Mouse (Mus musculus): Measurements from ENCODE around the gene Dll3. TPM values are rescaled to one million over a fixed set of nuclear protein-coding genes. Genes with fewer than 3 reads are reported as not detected.

The Dll3 gene
- polyA plus RNA-seq, 1 experiment from 2014 or later = 82.2 TPM

DNA sequence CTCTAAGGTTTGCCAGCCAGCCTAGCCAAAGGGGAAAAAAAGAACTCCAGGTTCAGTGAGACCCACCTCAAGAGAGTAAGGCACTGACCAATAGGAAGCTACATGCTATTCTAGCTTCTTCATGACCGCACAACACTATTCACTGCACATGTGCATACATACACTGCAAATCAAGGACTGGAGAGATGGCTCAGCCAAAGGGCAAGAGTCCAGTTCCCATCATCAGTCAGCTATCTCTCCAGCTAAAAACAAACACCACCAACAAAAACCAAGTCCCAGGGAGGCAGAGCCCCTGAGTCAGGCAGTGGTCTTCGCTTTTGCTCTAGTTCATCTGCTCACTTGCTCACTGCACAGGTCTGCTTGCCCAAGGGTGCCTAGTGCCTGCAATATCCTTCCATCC, 26.2 kb upstream of the Dll3 start:
- H3K36me3 ChIP-seq = peaks cover 77% of the 10 kb centered on the region
- no peaks in the 10 kb centered on the region for H3K4me1 ChIP-seq
- 98% methylated on average over 2 of the region's 2 CpGs for WGBS
- ATAC-seq (ENCODE audit: low FRiP score, low read depth) = no peak
- no peaks in the 10 kb centered on the region for H3K27me3 ChIP-seq (replicated peaks)
- no peaks in the 10 kb centered on the region for H3K9me3 ChIP-seq
- H3K9ac ChIP-seq = no peak overlapping the region
- H3K27ac ChIP-seq = no peak overlapping the region
- H3K4me2 ChIP-seq (replicated peaks) = no peak overlapping the region
- H3K4me3 ChIP-seq = no peak overlapping the region

DNA sequence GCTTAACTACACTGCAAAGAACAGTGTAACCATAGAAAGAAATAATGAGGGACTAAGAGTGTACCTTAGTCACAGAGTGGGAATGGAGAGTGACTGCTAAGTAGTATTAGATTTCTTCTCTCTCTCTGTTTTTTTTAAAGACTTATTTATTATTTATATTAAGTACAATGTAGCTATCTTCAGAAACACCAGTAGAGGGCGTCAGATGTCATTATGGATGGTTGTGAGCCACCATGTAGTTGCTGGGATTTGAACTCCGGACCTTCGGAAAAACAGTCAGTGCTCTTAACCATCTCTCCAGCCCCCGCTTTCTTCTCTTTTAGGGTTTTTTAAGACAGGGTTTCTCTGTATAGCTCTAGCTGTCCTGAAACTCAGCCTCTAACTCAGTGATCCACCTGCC, 24.4 kb upstream of the Dll3 start:
- peaks cover 95% of the 10 kb centered on the region for H3K36me3 ChIP-seq
- ATAC-seq (ENCODE audit: low FRiP score, low read depth) = no peak
- H3K4me3 ChIP-seq = no peak overlapping the region
- H3K4me2 ChIP-seq (replicated peaks) = no peak overlapping the region
- H3K9ac ChIP-seq = no peak overlapping the region
- no peaks in the 10 kb centered on the region for H3K4me1 ChIP-seq
- no peak overlapping the region for H3K27ac ChIP-seq
- no peaks in the 10 kb centered on the region for H3K9me3 ChIP-seq
- 84% methylated on average over 4 of the region's 4 CpGs for WGBS
- H3K27me3 ChIP-seq (replicated peaks) = no peaks in the 10 kb centered on the region

DNA sequence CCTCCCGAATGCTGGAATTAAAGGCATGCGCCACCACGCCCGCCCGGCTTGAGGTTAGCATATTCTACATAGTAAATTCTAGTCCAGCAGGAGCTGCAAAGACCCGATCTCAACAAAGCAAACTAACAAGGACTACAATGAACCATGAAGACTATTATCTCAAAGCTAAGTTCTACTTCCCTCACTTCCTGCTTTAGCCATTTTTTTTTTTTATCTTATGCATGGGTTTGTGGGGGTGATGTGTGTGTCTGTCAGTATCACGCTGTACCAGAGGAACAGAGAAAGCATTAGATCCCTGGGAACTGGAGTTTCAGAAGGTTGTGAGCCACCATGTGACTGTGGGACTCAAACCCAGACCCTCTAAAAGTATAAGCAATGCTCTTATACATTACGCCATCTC, 23.3 kb upstream of the Dll3 start:
- 94% methylated on average over 8 of the region's 8 CpGs for WGBS
- peaks cover 95% of the 10 kb centered on the region for H3K36me3 ChIP-seq
- H3K4me2 ChIP-seq (replicated peaks) = no peak overlapping the region

DNA sequence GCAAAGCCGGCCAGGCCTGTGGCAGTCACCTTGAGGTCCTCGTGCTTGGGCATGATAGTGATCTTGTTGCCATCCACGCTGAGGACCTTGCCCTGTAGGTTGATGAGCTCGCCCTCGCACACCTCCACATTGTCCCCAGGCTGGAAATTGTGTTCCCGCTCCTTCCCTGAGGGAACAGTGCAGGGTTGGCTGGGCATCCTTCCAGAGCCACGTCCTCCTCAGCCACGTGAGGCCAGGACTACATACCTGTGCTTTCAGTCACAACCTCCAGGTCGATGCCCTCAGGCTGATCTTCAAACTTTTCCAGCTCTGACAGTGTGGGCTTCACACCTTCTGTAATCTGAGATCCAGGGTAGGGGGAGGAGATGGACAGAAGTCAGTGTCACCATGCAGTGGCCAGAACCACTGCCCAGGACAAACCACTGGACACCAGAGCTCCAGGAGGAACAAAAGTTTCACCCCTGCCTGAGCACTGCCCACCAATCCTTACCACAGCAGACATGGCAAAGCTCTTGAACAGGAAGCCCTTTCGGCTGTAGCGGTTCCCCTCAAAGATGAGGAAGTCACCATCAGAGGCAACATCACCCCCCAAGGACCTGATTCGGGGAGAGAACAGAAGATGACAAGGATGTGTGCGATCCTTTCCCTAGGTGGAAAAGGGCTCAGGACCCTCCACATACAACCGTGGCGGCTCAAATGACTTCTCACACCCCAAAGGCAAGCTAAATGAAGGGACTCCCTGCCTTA, 20.1 kb upstream of the Dll3 start:
- no peak overlapping the region for H3K9ac ChIP-seq
- peaks cover 96% of the 10 kb centered on the region for H3K36me3 ChIP-seq
- no peaks in the 10 kb centered on the region for H3K4me1 ChIP-seq
- no peaks in the 10 kb centered on the region for H3K9me3 ChIP-seq
- H3K27me3 ChIP-seq (replicated peaks) = no peaks in the 10 kb centered on the region
- ATAC-seq (ENCODE audit: low FRiP score, low read depth) = no peak
- H3K4me3 ChIP-seq = no peak overlapping the region
- no peak overlapping the region for H3K4me2 ChIP-seq (replicated peaks)
- 94% methylated on average over 15 of the region's 15 CpGs for WGBS
- no peak overlapping the region for H3K27ac ChIP-seq

More for the DNA sequence above, 23.3 kb upstream of the Dll3 start:
- no peaks in the 10 kb centered on the region for H3K4me1 ChIP-seq
- H3K27ac ChIP-seq = no peak overlapping the region
- H3K27me3 ChIP-seq (replicated peaks) = no peaks in the 10 kb centered on the region
- no peaks in the 10 kb centered on the region for H3K9me3 ChIP-seq
- no peak overlapping the region for H3K9ac ChIP-seq
- no peak for ATAC-seq (ENCODE audit: low FRiP score, low read depth)
- H3K4me3 ChIP-seq = no peak overlapping the region

DNA sequence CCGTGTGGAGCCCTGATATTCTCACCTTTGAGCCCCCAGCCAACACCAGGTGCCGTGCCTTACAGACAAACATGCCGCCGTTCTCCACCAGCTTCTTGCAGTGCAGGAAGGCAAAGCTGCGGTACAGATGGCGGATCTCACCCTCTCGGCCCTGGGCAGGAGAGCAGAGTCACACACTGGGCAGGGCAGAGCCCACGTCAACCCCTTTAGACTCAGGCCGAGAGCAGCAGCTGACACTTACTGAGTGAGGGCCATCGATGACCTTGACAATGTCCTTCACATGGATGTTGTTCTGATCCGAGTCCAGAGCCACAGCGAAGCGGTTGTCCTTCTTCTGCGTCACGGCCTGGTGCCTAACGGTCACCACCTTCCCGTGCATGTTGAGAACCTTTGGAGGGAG, 16.7 kb upstream of the Dll3 start:
- H3K4me3 ChIP-seq = no peak overlapping the region
- H3K4me2 ChIP-seq (replicated peaks) = no peak overlapping the region
- H3K27ac ChIP-seq = no peak overlapping the region
- no peaks in the 10 kb centered on the region for H3K9me3 ChIP-seq
- no peaks in the 10 kb centered on the region for H3K27me3 ChIP-seq (replicated peaks)
- no peaks in the 10 kb centered on the region for H3K4me1 ChIP-seq
- peaks cover 98% of the 10 kb centered on the region for H3K36me3 ChIP-seq
- 94% methylated on average over 17 of the region's 17 CpGs for WGBS
- ATAC-seq (ENCODE audit: low FRiP score, low read depth) = no peak
- H3K9ac ChIP-seq = no peak overlapping the region

DNA sequence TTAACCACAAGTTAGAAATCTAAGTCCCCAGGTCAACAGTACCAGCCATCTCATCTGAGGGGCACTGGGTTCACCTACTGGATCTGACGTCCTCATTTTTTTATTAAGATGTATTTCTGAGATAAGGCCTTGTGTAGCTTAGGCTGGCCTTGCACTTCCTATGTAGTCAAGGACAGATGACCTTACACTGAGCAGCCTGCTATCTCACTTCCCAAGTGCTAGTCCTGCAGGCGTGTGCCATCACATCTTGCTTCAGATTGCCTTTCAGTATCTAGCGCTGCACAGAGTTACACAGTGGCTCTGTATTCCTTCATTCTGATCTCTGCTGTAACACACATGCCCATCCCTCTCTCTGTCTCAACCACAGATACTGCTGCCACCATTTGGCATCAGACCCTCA, 16.0 kb upstream of the Dll3 start:
- no peaks in the 10 kb centered on the region for H3K9me3 ChIP-seq
- no peak overlapping the region for H3K9ac ChIP-seq
- H3K4me2 ChIP-seq (replicated peaks) = no peak overlapping the region
- no peak overlapping the region for H3K4me3 ChIP-seq
- peaks cover 91% of the 10 kb centered on the region for H3K36me3 ChIP-seq
- 91% methylated on average over 3 of the region's 3 CpGs for WGBS
- no peaks in the 10 kb centered on the region for H3K27me3 ChIP-seq (replicated peaks)
- no peaks in the 10 kb centered on the region for H3K4me1 ChIP-seq
- no peak overlapping the region for H3K27ac ChIP-seq
- no peak for ATAC-seq (ENCODE audit: low FRiP score, low read depth)

DNA sequence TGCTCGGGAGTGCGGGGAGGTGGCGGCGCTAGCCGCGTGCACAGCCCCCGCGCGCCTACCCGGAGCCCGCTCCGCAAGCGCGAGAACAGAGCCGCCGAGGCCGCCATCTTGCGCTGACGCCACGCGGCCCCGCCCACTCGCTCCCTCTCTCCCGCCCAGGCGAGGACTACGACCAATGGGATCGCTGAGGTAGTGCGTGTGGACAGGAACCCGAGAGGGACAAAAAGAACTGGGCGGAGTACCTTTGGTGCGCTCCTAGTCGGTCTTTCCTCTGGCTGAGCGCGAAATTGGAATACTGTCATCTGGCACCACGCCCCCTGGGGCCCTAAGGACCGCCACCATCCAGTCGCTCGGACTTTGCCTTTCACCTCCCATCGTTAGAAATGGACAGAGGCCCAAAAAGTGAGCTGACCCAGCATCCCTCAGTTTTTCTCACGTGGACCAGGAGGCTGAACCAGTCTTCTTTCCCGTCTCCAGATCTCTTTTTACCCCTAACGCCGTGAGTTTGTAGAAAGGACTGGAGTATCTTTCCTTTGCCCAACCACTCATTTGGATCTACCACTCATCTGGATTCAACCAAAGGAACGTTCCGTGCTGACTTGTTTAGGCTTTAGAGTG, 10.0 kb upstream of the Dll3 start, which contains the start of gene Timm50:
Gene Timm50, minus strand, starts transcription at position 147 of the 618 bp plus-strand sequence.
- Histone ChIP-seq H3K4me1 (peaks cover 22% of the 10 kb centered on the region), H3K27ac (0 out of 2 replicates have a peak within 1 kb of the TSS, but pooled peaks have one; percentile 5), H3K4me2 (replicated peaks) (peak within 1 kb of the TSS; percentile 95), H3K9ac (peak within 1 kb of the TSS; percentile 82), H3K4me3 (peak within 1 kb of the TSS; percentile 76), H3K9me3 (no peaks in the 10 kb centered on the region), H3K36me3 (peaks cover 65% of the 10 kb centered on the region), H3K27me3 (replicated peaks) (no peaks in the 10 kb centered on the region)
- under 1% methylated on average over 45 of the region's 45 CpGs for WGBS
- ATAC-seq (ENCODE audit: low FRiP score, low read depth) = peak; percentile 94

DNA sequence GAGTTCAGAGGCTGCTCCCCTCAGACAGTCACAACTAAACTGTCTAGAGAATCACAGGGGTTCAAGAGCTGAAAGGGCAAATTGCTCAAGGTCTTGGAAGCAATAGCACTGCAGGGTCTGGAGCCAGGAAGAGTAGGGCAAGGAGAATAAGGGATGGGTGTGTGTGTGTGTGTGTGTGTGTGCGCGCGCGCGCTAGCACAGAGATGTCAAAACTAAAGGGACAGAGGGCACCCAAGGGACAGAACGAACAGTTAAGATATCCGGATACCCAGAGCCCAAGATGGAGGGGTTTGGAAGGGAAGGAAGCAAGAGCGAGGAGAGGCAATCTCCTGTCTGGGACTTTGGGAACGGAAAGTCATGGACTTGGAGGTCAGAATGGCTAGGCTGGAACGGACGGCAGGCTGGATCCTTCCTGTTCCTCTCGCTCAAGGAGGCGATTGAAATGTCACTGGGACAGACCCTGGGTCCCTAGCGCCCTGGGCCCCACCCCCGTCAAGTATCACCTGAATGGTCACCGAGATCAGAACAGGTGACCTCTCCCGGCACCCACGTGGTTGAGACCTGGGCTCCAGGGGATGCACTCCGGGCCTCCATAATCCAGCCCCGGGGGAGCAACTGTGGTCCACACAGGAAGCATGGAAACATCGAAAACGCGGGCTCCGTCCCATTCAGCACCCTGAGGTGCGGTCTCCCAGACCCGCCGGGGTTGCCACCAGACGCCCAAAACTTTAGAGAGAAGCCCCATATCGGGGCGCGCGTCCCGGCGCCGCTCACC, 9.3 kb upstream of the Dll3 start:
- Histone ChIP-seq H3K27me3 (replicated peaks) (no peaks in the 10 kb centered on the region), H3K4me1 (peaks cover 22% of the 10 kb centered on the region), H3K27ac (0 out of 2 replicates have a peak overlapping the region, but pooled peaks have one; percentile 5), H3K9me3 (no peaks in the 10 kb centered on the region), H3K9ac (peak overlapping the region; percentile 82), H3K4me2 (replicated peaks) (peak overlapping the region; percentile 95), H3K36me3 (peaks cover 65% of the 10 kb centered on the region), H3K4me3 (peak overlapping the region; percentile 76)
- WGBS = 6% methylated on average over 35 of the region's 35 CpGs
- peak; percentile 59 for ATAC-seq (ENCODE audit: low FRiP score, low read depth)

DNA sequence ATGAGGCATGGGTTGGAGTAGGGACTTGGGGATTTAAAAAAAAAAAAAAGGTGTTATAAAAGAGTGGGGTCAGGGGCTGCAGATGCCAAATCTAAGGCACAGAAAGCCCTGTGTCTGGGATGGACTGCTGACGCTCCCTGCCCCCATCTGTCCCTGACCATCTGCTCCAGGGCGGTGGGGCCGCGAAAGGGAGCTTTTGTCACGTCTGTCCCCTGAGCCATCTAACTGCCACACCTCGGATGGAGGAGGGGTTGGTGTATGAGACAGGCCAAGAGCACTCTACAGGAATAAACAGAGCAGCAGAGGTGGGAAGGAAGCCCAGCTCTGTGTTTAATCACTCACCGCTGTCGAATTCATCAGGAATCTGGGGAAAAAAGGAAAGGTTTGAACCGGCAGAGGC, 7.7 kb upstream of the Dll3 start:
- Histone ChIP-seq H3K27ac (no peak overlapping the region; the same call in 1 of the 2 replicates), H3K9me3 (no peaks in the 10 kb centered on the region), H3K4me2 (replicated peaks) (peak overlapping the region; percentile 95), H3K4me3 (peak overlapping the region; percentile 7; the same call in 1 of the 2 replicates), H3K36me3 (peaks cover 65% of the 10 kb centered on the region), H3K9ac (peak overlapping the region; percentile 2; the same call in 1 of the 2 replicates), H3K4me1 (peaks cover 22% of the 10 kb centered on the region), H3K27me3 (replicated peaks) (no peaks in the 10 kb centered on the region)
- WGBS = 41% methylated on average over 9 of the region's 9 CpGs
- no peak for ATAC-seq (ENCODE audit: low FRiP score, low read depth)

DNA sequence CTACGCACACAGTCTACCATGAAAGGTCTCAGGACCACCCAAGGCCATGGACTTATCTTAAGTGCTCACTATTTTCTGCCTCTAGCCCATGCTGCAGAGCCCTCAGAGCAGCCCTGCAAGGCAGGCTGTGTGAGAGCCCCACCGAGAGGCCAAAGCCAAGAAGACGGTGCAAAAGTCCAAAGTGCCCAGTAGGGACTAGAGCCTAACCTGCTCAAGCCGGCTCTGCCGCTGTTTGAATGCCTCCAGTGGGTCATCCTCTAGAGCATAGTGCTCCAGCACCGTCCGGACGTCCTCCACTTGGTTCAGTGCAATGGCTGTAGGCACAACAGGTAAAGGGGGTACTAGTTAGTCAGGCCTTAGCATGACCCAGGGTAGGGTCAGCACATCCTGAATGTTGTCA, 4.2 kb upstream of the Dll3 start:
- Histone ChIP-seq H3K9ac (no peak overlapping the region), H3K4me3 (no peak overlapping the region), H3K4me1 (peaks cover 35% of the 10 kb centered on the region), H3K4me2 (replicated peaks) (no peak overlapping the region), H3K27me3 (replicated peaks) (no peaks in the 10 kb centered on the region), H3K36me3 (peaks cover 57% of the 10 kb centered on the region), H3K27ac (no peak overlapping the region), H3K9me3 (no peaks in the 10 kb centered on the region)
- WGBS = 94% methylated on average over 8 of the region's 8 CpGs
- ATAC-seq (ENCODE audit: low FRiP score, low read depth) = no peak

DNA sequence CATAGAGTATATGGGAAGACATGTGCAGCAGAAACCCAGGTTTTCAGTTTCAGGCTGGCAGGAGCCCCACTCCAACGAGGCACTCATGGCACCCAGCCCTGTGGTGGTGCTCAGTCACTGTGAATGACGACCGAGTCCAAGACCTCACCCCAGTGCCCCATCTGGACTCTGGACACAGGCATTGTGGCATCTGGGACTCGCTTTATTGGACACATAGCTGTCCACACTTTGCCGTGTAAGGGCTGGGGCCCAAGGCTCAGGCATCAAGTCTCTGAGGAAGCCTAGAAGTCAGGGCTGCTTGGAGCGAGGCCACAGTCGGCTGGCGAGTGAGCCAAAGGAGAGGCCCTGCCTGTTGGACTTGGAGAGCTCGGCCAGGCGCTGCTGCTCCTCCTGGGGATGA, 3.6 kb upstream of the Dll3 start:
- peaks cover 57% of the 10 kb centered on the region for H3K36me3 ChIP-seq
- 94% methylated on average over 10 of the region's 10 CpGs for WGBS
- no peak overlapping the region for H3K4me3 ChIP-seq
- no peak overlapping the region for H3K27ac ChIP-seq
- H3K9me3 ChIP-seq = no peaks in the 10 kb centered on the region
- peaks cover 29% of the 10 kb centered on the region for H3K4me1 ChIP-seq
- no peak overlapping the region for H3K4me2 ChIP-seq (replicated peaks)
- H3K27me3 ChIP-seq (replicated peaks) = no peaks in the 10 kb centered on the region
- H3K9ac ChIP-seq = no peak overlapping the region
- no peak for ATAC-seq (ENCODE audit: low FRiP score, low read depth)

All from neural tube, embryonic 12.5 days (tissue).